Mouse (Mus musculus) ES-Bruce4 (cell line): ENCODE measurements around the gene Cdc42ep2.

Source experiments
- CTCF ChIP-seq: IDR thresholded peaks from one replicate; pipeline ENCODE4 v1.8.1; 2011; ENCODE audit warnings: low read depth, low read length
- EP300 ChIP-seq: IDR thresholded peaks from 2 replicates; pipeline ENCODE4 v1.6.1; 2011; ENCODE audit warnings: low read depth, low read length; ENCODE audit not compliant: insufficient read depth

DNA sequence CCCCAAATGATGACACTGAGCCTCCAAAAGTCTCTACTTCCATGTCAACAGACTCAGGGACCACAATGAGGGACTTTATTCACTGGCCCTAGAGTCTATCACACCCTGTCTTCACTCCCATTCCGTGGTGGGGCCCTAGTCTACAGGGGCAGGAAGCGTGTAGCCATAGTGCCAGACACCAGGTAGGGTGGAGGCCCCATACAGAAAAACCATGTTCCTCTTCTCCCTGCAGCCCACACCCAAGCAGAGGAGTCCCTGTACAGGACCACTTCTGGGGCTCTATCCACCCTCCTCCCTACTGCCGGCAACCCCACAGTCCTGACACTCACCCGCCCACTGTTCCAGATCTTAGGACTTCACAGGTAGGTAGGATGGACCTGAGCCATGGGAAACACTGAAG, 52.1 kb downstream of the Cdc42ep2 start:
- TF ChIP-seq CTCF = no peak
- TF ChIP-seq EP300 = no peak
